Mouse (Mus musculus) liver, embryonic 14.5 days (tissue): ENCODE measurements around the gene Hmgb1.

ENCODE experiments used
- CTCF ChIP-seq: IDR thresholded peaks from 2 replicates; pipeline ENCODE4 v1.5.1; 2016; ENCODE audit warnings: antibody characterized with exemption, low read depth, control low read depth
- EP300 ChIP-seq: IDR thresholded peaks from 2 replicates; pipeline ENCODE4 v1.6.1; 2016; ENCODE audit warnings: antibody characterized with exemption, low read depth

GRCm38 (mm10) chr5:149135455-149136354, 48.6 kb downstream of the Hmgb1 start:
- TF ChIP-seq EP300 (no peak), CTCF (no peak; the same call in 1 of the 2 replicates)
